Mouse (Mus musculus): ENCODE measurements around the gene Gm17660.

- no peak for TF ChIP-seq CTCF (IDR thresholded peaks at IDR 0.05; ENCODE audit: extremely low read depth, insufficient read length, insufficient replicate concordance, low read depth, low read length)
- TF ChIP-seq POLR2A (IDR thresholded peaks at IDR 0.05; ENCODE audit: low read depth, low read length) = no peak
These were observed 34.6 kb upstream of the Gm17660 start for GRCm38 (mm10) chr5:104112016-104112415.

Data from small intestine, adult 2 months (tissue).